Mouse (Mus musculus) heart, postnatal 25 days (tissue): ENCODE data around the gene Atg4c. TPM values are rescaled to one million over a fixed set of nuclear protein-coding genes. Genes with fewer than 3 reads are reported as not detected.

Source experiments
- DNase-seq: peaks from one replicate; pipeline ENCODE4 v3.0.0; 2022; ENCODE audit warnings: low spot score
- intact Hi-C: fragments of 180-260 bp; cut with DNase I; formaldehyde crosslinking; loops from one replicate; pipeline ENCODE4 v1.15.1; 2025
- total RNA-seq, 2 experiments: library from RNA; stranded (reverse); gene quantifications; 2 replicates each; pipeline ENCODE4 v1.2.3; 2021

The Atg4c gene
- 1 to 10 TPM; 3.7 to 4.7 TPM for total RNA-seq

- intact Hi-C loops = loop anchor here (5.0 kb wide), 2 partner anchors 72 to 272 kb away; partner anchors contain the start of genes Dock7 and Usp1
- peak; percentile 67 for DNase-seq
Measured at GRCm38 (mm10) chr4:99193810-99194582, at the start of gene Atg4c. TSS of gene Atg4c (plus strand) at chr4:99193934.

GRCm38 (mm10) chr4:99151434-99151833 lies 42.3 kb upstream of the Atg4c start:
- intact Hi-C loops = no loop called here
- no peak for DNase-seq

GRCm38 (mm10) chr4:99151885-99152558 lies 41.7 kb upstream of the Atg4c start:
- intact Hi-C loops = loop anchor here (2.0 kb wide), 1 partner anchor 23 kb away; no protein-coding TSS in a partner anchor
- no peak for DNase-seq

- intact Hi-C loops = loop anchor here (5.0 kb wide), 1 partner anchor 34 kb away; the partner anchor contains the start of gene Dock7
- no peak for DNase-seq
Measured at GRCm38 (mm10) chr4:99156641-99157307, 37.0 kb upstream of the Atg4c start.

- intact Hi-C loops = loop anchor here (5.0 kb wide), 1 partner anchor 36 kb away; the partner anchor contains the start of gene Dock7
- no peak for DNase-seq
Measured at GRCm38 (mm10) chr4:99158495-99158894, 35.2 kb upstream of the Atg4c start.

GRCm38 (mm10) chr4:99160414-99160813 lies 33.3 kb upstream of the Atg4c start:
- intact Hi-C loops = no loop called here
- DNase-seq = no peak

GRCm38 (mm10) chr4:99160899-99161298 lies 32.8 kb upstream of the Atg4c start:
- DNase-seq = no peak
- intact Hi-C loops = no loop called here

GRCm38 (mm10) chr4:99161457-99161971 lies 32.2 kb upstream of the Atg4c start:
- DNase-seq = no peak
- intact Hi-C loops = no loop called here

- intact Hi-C loops = no loop called here
- no peak for DNase-seq
Measured at GRCm38 (mm10) chr4:99163001-99163400, 30.7 kb upstream of the Atg4c start.

- intact Hi-C loops = no loop called here
- no peak for DNase-seq
Measured at GRCm38 (mm10) chr4:99163547-99163946, 30.2 kb upstream of the Atg4c start.

GRCm38 (mm10) chr4:99168869-99169268 lies 24.9 kb upstream of the Atg4c start:
- intact Hi-C loops = no loop called here
- DNase-seq = no peak

GRCm38 (mm10) chr4:99174265-99174664 lies 19.5 kb upstream of the Atg4c start:
- no peak for DNase-seq
- intact Hi-C loops = loop anchor here (2.0 kb wide), 1 partner anchor 21 kb away; no protein-coding TSS in a partner anchor

GRCm38 (mm10) chr4:99176841-99177240 lies 16.9 kb upstream of the Atg4c start:
- intact Hi-C loops = no loop called here
- no peak for DNase-seq

- intact Hi-C loops = no loop called here
- no peak for DNase-seq
Measured at GRCm38 (mm10) chr4:99177255-99177654, 16.5 kb upstream of the Atg4c start.

GRCm38 (mm10) chr4:99178851-99179250 lies 14.9 kb upstream of the Atg4c start:
- DNase-seq = no peak
- intact Hi-C loops = no loop called here

GRCm38 (mm10) chr4:99179446-99180120 lies 14.2 kb upstream of the Atg4c start:
- intact Hi-C loops = loop anchor here (5.0 kb wide), 2 partner anchors 207 to 442 kb away; no protein-coding TSS in a partner anchor
- DNase-seq = no peak

GRCm38 (mm10) chr4:99180921-99181320 lies 12.8 kb upstream of the Atg4c start:
- DNase-seq = peak; percentile 56
- intact Hi-C loops = loop anchor here (5.0 kb wide), 2 partner anchors 209 to 444 kb away; no protein-coding TSS in a partner anchor

- intact Hi-C loops = loop anchor here (5.0 kb wide), 2 partner anchors 210 to 445 kb away; no protein-coding TSS in a partner anchor
- DNase-seq = no peak
Measured at GRCm38 (mm10) chr4:99181739-99182419, 11.9 kb upstream of the Atg4c start.
